Mouse (Mus musculus) heart, embryonic 16.5 days (tissue): Measurements from ENCODE around the gene Bzw1. TPM values are rescaled to one million over a fixed set of nuclear protein-coding genes. Genes with fewer than 3 reads are reported as not detected.

Source experiments
- ATAC-seq: fragments of 200-750 bp; cut with Nextera tagmentation; replicated peaks from 2 replicates; pipeline ENCODE4 v1.8.0; 2017; ENCODE audit warnings: moderate number of reproducible peaks; ENCODE audit not compliant: insufficient read depth, low FRiP score; ENCODE audit errors: extremely low read depth
- H3K27ac ChIP-seq: fragments of 300-500 bp; sonication (generic); 2 replicates; pipeline ENCODE4 v1.5.1; 2014; ENCODE audit warnings: mild to moderate bottlenecking, low read length, control low read depth, moderate library complexity
- H3K27me3 ChIP-seq: fragments of 300-500 bp; sonication (generic); 2 replicates; pipeline ENCODE4 v1.6.1; 2014; ENCODE audit warnings: low read length, mixed read lengths; ENCODE audit not compliant: control insufficient read depth, insufficient read depth
- H3K36me3 ChIP-seq: fragments of 300-500 bp; sonication (generic); 2 replicates; pipeline ENCODE4 v1.6.1; 2014; ENCODE audit not compliant: control insufficient read depth, insufficient read depth
- H3K4me1 ChIP-seq: fragments of 300-500 bp; sonication (generic); 2 replicates; pipeline ENCODE4 v1.6.1; 2014; ENCODE audit warnings: low read length, mixed read lengths; ENCODE audit not compliant: control insufficient read depth, insufficient read depth
- H3K4me2 ChIP-seq: fragments of 300-500 bp; sonication (generic); 2 replicates; pipeline ENCODE4 v1.6.1; 2014; ENCODE audit warnings: low read depth, mild to moderate bottlenecking, control low read depth, low read length
- H3K4me3 ChIP-seq: fragments of 300-500 bp; sonication (generic); 2 replicates; pipeline ENCODE4 v1.5.1; 2014; ENCODE audit warnings: mild to moderate bottlenecking, control low read depth, low read length
- H3K9ac ChIP-seq: fragments of 300-500 bp; sonication (generic); 2 replicates; pipeline ENCODE4 v1.6.1; 2014; ENCODE audit warnings: low read length, control low read depth
- H3K9me3 ChIP-seq: fragments of 300-500 bp; sonication (generic); replicated peaks from 2 replicates; pipeline ENCODE4 v1.6.1; 2016; ENCODE audit warnings: low read length; ENCODE audit not compliant: control insufficient read depth
- WGBS: fragments of 180-500 bp; shearing (Covaris S2); extraction: QIAGEN DNeasy Blood & Tissue Kit; methylation state at CpG from one replicate; pipeline ENCODE4 v1.1.7; 2014; 5-methylcytosine and 5-hydroxymethylcytosine counted together
- polyA plus RNA-seq: library from polyadenylated mRNA; unstranded; fragments of >200 nt; fragmentation: Nextera tagmentation; extraction: Ambion mirVana; gene quantifications from 2 replicates; pipeline ENCODE4 v1.2.1, GENCODE M21; 2015

Gene Bzw1
- polyA plus RNA-seq, 1 experiment from 2014 or later = 183 TPM

- no peak; the same call in 1 of the 2 replicates for ATAC-seq
- peak overlapping the region; percentile 99 for H3K9ac ChIP-seq
- peaks cover 13% of the 10 kb centered on the region for H3K4me1 ChIP-seq
- peak overlapping the region; percentile 99 for H3K27ac ChIP-seq
- peak overlapping the region; percentile 94 for H3K4me3 ChIP-seq
- under 1% methylated on average over 16 of the region's 16 CpGs for WGBS
- peak overlapping the region; percentile 78 for H3K4me2 ChIP-seq
- peaks cover 20% of the 10 kb centered on the region for H3K36me3 ChIP-seq
- no peaks in the 10 kb centered on the region for H3K27me3 ChIP-seq
- H3K9me3 ChIP-seq = no peaks in the 10 kb centered on the region
Observed at GRCm38 (mm10) chr1:58392268-58392651, 438 bp upstream of the Bzw1 start.

- under 1% methylated on average over 71 of the region's 90 CpGs for WGBS
- Histone ChIP-seq H3K4me3 (peak overlapping the region; percentile 94), H3K9ac (peak overlapping the region; percentile 99), H3K9me3 (no peaks in the 10 kb centered on the region), H3K4me1 (peaks cover 13% of the 10 kb centered on the region), H3K27me3 (no peaks in the 10 kb centered on the region), H3K36me3 (peaks cover 29% of the 10 kb centered on the region), H3K27ac (peak overlapping the region; percentile 99), H3K4me2 (peak overlapping the region; percentile 95)
- ATAC-seq = peak; percentile 45
Observed at GRCm38 (mm10) chr1:58393284-58394195, 842 bp downstream of the Bzw1 start.

- Histone ChIP-seq H3K9ac (no peak overlapping the region), H3K27ac (no peak overlapping the region), H3K9me3 (no peaks in the 10 kb centered on the region), H3K4me1 (peaks cover 13% of the 10 kb centered on the region), H3K4me2 (no peak overlapping the region), H3K27me3 (no peaks in the 10 kb centered on the region), H3K4me3 (no peak overlapping the region), H3K36me3 (peaks cover 41% of the 10 kb centered on the region)
- ATAC-seq = no peak
- 92% methylated on average over 3 of the region's 3 CpGs for WGBS
Observed at GRCm38 (mm10) chr1:58395341-58395740, 2.6 kb downstream of the Bzw1 start.

GRCm38 (mm10) chr1:58396179-58396578 lies 3.5 kb downstream of the Bzw1 start:
- H3K4me2 ChIP-seq = no peak overlapping the region
- H3K9me3 ChIP-seq = no peaks in the 10 kb centered on the region
- H3K27me3 ChIP-seq = no peaks in the 10 kb centered on the region
- ATAC-seq = no peak
- 93% methylated on average over 1 of the region's 1 CpGs for WGBS
- no peak overlapping the region for H3K27ac ChIP-seq
- H3K4me1 ChIP-seq = peaks cover 13% of the 10 kb centered on the region
- peaks cover 49% of the 10 kb centered on the region for H3K36me3 ChIP-seq
- no peak overlapping the region for H3K9ac ChIP-seq
- H3K4me3 ChIP-seq = no peak overlapping the region

GRCm38 (mm10) chr1:58397731-58398130 lies 5.0 kb downstream of the Bzw1 start:
- H3K9ac ChIP-seq = no peak overlapping the region
- H3K4me3 ChIP-seq = no peak overlapping the region
- no peak overlapping the region for H3K4me2 ChIP-seq
- WGBS = 93% methylated on average over 6 of the region's 6 CpGs
- no peak overlapping the region for H3K27ac ChIP-seq
- no peaks in the 10 kb centered on the region for H3K27me3 ChIP-seq
- H3K9me3 ChIP-seq = no peaks in the 10 kb centered on the region
- H3K4me1 ChIP-seq = peaks cover 7% of the 10 kb centered on the region
- H3K36me3 ChIP-seq = peaks cover 60% of the 10 kb centered on the region
- ATAC-seq = no peak

GRCm38 (mm10) chr1:58401396-58401795 lies 8.7 kb downstream of the Bzw1 start:
- ATAC-seq = no peak
- peaks cover 60% of the 10 kb centered on the region for H3K36me3 ChIP-seq

GRCm38 (mm10) chr1:58403745-58404144 lies 11.0 kb downstream of the Bzw1 start:
- H3K9me3 ChIP-seq = no peaks in the 10 kb centered on the region
- 90% methylated on average over 5 of the region's 5 CpGs for WGBS

More at GRCm38 (mm10) chr1:58401396-58401795, 8.7 kb downstream of the Bzw1 start:
- no peaks in the 10 kb centered on the region for H3K9me3 ChIP-seq
- H3K4me2 ChIP-seq = no peak overlapping the region
- H3K4me1 ChIP-seq = no peaks in the 10 kb centered on the region
- H3K27me3 ChIP-seq = no peaks in the 10 kb centered on the region
- no peak overlapping the region for H3K27ac ChIP-seq
- 89% methylated on average over 6 of the region's 6 CpGs for WGBS
- H3K4me3 ChIP-seq = no peak overlapping the region
- no peak overlapping the region for H3K9ac ChIP-seq

GRCm38 (mm10) chr1:58407321-58407720 lies 14.6 kb downstream of the Bzw1 start:
- Histone ChIP-seq H3K4me2 (no peak overlapping the region), H3K27ac (no peak overlapping the region), H3K27me3 (no peaks in the 10 kb centered on the region), H3K9ac (no peak overlapping the region), H3K4me3 (no peak overlapping the region), H3K9me3 (no peaks in the 10 kb centered on the region), H3K4me1 (no peaks in the 10 kb centered on the region), H3K36me3 (peaks cover 50% of the 10 kb centered on the region)
- 95% methylated on average over 7 of the region's 7 CpGs for WGBS
- no peak for ATAC-seq

More at GRCm38 (mm10) chr1:58403745-58404144, 11.0 kb downstream of the Bzw1 start:
- H3K9ac ChIP-seq = no peak overlapping the region
- H3K4me2 ChIP-seq = no peak overlapping the region
- ATAC-seq = no peak
- H3K27ac ChIP-seq = no peak overlapping the region
- no peak overlapping the region for H3K4me3 ChIP-seq
- no peaks in the 10 kb centered on the region for H3K4me1 ChIP-seq
- H3K27me3 ChIP-seq = no peaks in the 10 kb centered on the region
- peaks cover 52% of the 10 kb centered on the region for H3K36me3 ChIP-seq

- H3K36me3 ChIP-seq = peaks cover 49% of the 10 kb centered on the region
- H3K4me1 ChIP-seq = no peaks in the 10 kb centered on the region
- H3K27me3 ChIP-seq = no peaks in the 10 kb centered on the region
- no peak overlapping the region for H3K9ac ChIP-seq
- H3K4me3 ChIP-seq = no peak overlapping the region
- no peak for ATAC-seq
- WGBS = 87% methylated on average over 6 of the region's 6 CpGs
- no peak overlapping the region for H3K27ac ChIP-seq
- H3K9me3 ChIP-seq = no peaks in the 10 kb centered on the region
- H3K4me2 ChIP-seq = no peak overlapping the region
Observed at GRCm38 (mm10) chr1:58408141-58408540, 15.4 kb downstream of the Bzw1 start.
